In the genomic region with DNA sequence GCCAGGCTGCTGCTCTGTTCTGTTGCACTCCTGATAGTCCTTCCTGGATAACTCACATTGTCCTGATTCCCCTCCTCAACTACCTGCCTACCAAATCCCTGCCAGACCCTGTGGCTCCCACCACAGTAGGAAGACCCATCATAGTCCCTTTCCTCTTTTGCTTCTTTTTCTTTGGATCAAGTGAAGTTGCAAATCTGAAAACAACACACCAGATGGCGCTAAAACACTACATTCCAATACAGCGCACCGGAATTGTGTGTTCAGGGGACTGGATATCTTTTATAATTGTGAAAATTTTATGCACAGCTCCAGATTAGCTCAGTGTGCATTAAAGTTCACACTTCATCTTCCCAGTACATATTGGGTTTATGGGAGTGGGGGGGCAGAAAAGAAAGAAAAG, we compare ENCODE assay signal across 10 mouse cellular contexts. TPM values are rescaled to one million over a fixed set of nuclear protein-coding genes. Genes with fewer than 3 reads are reported as not detected.
DNase-seq lines count a peak whose midpoint lies in the region; ATAC-seq and TF ChIP-seq lines count a peak whose summit lies in the region.
"Had no signal": no experiment of that assay in that cellular context is flagged by ENCODE, and none has a peak within 500 bp of the region (broad histone marks: within the 10 kb centered on the region; RNA-seq: fewer than 3 reads in every experiment).

No protein-coding gene starts in this region.

- H3K9ac ChIP-seq in hindbrain, embryonic 12.5 days = no peak overlapping the region
- H3K9ac ChIP-seq in stomach, postnatal 0 days (ENCODE audit: low read length) = no peak overlapping the region

- H3K27me3 ChIP-seq in E14TG2a.4 (ENCODE audit: insufficient read depth, low read length) = no peaks in the 10 kb centered on the region
- 0 out of 2 replicates have a peak, but pooled peaks cover 7% of the 10 kb centered on the region for H3K27me3 ChIP-seq in hindbrain, embryonic 12.5 days
- no peaks in the 10 kb centered on the region for H3K27me3 ChIP-seq in stomach, postnatal 0 days (ENCODE audit: control insufficient read depth, insufficient read depth, low read length)

- 6% methylated on average over 3 of the region's 3 CpGs for WGBS in hindbrain, embryonic 12.5 days
- WGBS in stomach, postnatal 0 days = 3% methylated on average over 3 of the region's 3 CpGs

- no peak overlapping the region for H3K4me2 ChIP-seq in hindbrain, embryonic 12.5 days (replicated peaks)
- no peak overlapping the region for H3K4me2 ChIP-seq in stomach, postnatal 0 days (replicated peaks; ENCODE audit: low read depth)

- peak; percentile 2 to 27 for DNase-seq in heart, adult 18-20 months
- no peak for DNase-seq in heart, adult 8-10 months (ENCODE audit: low spot score)
- DNase-seq in lung, postnatal 10 days = peak; percentile 58
- no peak for DNase-seq in stomach, postnatal 0 days (ENCODE audit: low spot score)
- no peak for DNase-seq in spleen, postnatal 10 days (ENCODE audit: low spot score in 2 of 2)

- TF ChIP-seq EP300 in stomach, postnatal 0 days (optimal IDR thresholded peaks at IDR 0.05) = no peak

- no peaks in the 10 kb centered on the region for H3K9me3 ChIP-seq in E14TG2a.4 (ENCODE audit: low read length)
- H3K9me3 ChIP-seq in hindbrain, embryonic 12.5 days (replicated peaks) = no peaks in the 10 kb centered on the region
- no peaks in the 10 kb centered on the region for H3K9me3 ChIP-seq in stomach, postnatal 0 days (ENCODE audit: control insufficient read depth, low read length)
- H3K9me3 ChIP-seq: G1E had no signal

- peak; percentile 50 for TF ChIP-seq CTCF in E14TG2a.4 (conservative IDR thresholded peaks at IDR 0.05; ENCODE audit: low read length)
- TF ChIP-seq CTCF in stomach, postnatal 0 days (IDR thresholded peaks at IDR 0.05; ENCODE audit: low read depth) = peak; percentile 88

- no peaks in the 10 kb centered on the region for H3K36me3 ChIP-seq in E14TG2a.4 (ENCODE audit: insufficient read depth, low read length)
- H3K36me3 ChIP-seq in hindbrain, embryonic 12.5 days = no peaks in the 10 kb centered on the region
- no peaks in the 10 kb centered on the region for H3K36me3 ChIP-seq in stomach, postnatal 0 days (ENCODE audit: control insufficient read depth, insufficient read depth, low read length)
- H3K36me3 ChIP-seq: G1E had no signal

- H3K4me3 ChIP-seq in E14TG2a.4 (replicated peaks; ENCODE audit: low read length) = no peak overlapping the region
- no peak overlapping the region for H3K4me3 ChIP-seq in hindbrain, embryonic 12.5 days
- H3K4me3 ChIP-seq in stomach, postnatal 0 days (ENCODE audit: low read depth, low read length) = no peak overlapping the region

- H3K4me1 ChIP-seq in E14TG2a.4 (replicated peaks; ENCODE audit: low read depth, low read length) = peaks cover 11% of the 10 kb centered on the region
- H3K4me1 ChIP-seq in hindbrain, embryonic 12.5 days = no peaks in the 10 kb centered on the region
- H3K4me1 ChIP-seq in stomach, postnatal 0 days (replicated peaks; ENCODE audit: control insufficient read depth, insufficient read depth) = no peaks in the 10 kb centered on the region

- ATAC-seq in common myeloid progenitor, adult 5-6 weeks (replicated peaks; ENCODE audit: low read depth, poor library complexity, severe bottlenecking) = peak; percentile 60; the same call in 1 of the 2 replicates
- ATAC-seq in hindbrain, embryonic 12.5 days (ENCODE audit: low FRiP score) = peak; percentile 68; the same call in 1 of the 2 replicates
- no peak for ATAC-seq in stomach, postnatal 0 days (ENCODE audit: low FRiP score, low TSS enrichment)

- H3K27ac ChIP-seq in hindbrain, embryonic 12.5 days = no peak overlapping the region
- no peak overlapping the region for H3K27ac ChIP-seq in stomach, postnatal 0 days (replicated peaks)
- H3K27ac ChIP-seq: macrophage had no signal

RNA-seq across cellular contexts. Expression of a gene that starts 45.7 kb away (rescaled TPM):
- not detected for total RNA-seq in heart, adult 18-20 months (2021)
- total RNA-seq in heart, adult 8-10 months (2022) = under 1 TPM in 1 of 4 experiments, not detected in 3; 0.82 TPM
- total RNA-seq in common myeloid progenitor, adult 5-6 weeks (2017) = not detected in 2 replicates
- polyA plus RNA-seq in hindbrain, embryonic 12.5 days (2016; fragmentation: Nextera tagmentation; extraction: Ambion mirVana) = 4.9 and 5.1 TPM in 2 replicates
- 0.16 and 0.21 TPM in 2 replicates for polyA plus RNA-seq in stomach, postnatal 0 days (2015; fragmentation: Nextera tagmentation; extraction: Ambion mirVana)
- polyA plus RNA-seq: G1E, macrophage had no signal

Comparison
In these comparisons a context has a peak if more than half of its experiments do, and no peak if none do; other contexts are left out.
1. DNase-seq: peak in heart, adult 18-20 months (2 of 2) and lung, postnatal 10 days (single experiment); none in heart, adult 8-10 months (single experiment), stomach, postnatal 0 days (single experiment) and spleen, postnatal 10 days (0 of 2).